Mouse (Mus musculus): ENCODE results near the gene Sec23ip.

DNA sequence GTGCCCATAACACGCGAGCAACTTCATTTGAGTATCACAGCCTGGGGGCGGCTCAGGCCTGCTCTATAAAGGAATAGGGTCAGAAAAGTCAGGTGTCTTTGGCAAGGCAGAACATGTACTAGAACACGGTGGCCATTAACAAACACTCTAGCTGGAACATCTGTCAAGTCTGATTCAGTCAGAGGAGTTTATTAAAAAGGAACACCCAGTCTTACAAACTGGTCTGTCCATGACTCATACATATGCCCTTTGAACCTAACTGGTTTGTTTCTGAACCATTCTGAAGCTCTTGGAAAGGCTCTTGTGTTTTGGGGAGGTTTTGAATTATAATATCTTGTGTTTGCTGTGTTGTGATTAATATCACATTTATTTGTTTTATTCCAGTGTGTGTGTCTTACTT is 45.3 kb downstream of the Sec23ip start:
- TF ChIP-seq CTCF (IDR thresholded peaks at IDR 0.05; ENCODE audit: insufficient read depth, low read length) (no peak), POLR2A (IDR thresholded peaks at IDR 0.05; ENCODE audit: borderline replicate concordance, extremely low read depth, low read depth, low read length) (no peak)
